16 mouse cellular contexts compared by ENCODE assay signal in the genomic region with DNA sequence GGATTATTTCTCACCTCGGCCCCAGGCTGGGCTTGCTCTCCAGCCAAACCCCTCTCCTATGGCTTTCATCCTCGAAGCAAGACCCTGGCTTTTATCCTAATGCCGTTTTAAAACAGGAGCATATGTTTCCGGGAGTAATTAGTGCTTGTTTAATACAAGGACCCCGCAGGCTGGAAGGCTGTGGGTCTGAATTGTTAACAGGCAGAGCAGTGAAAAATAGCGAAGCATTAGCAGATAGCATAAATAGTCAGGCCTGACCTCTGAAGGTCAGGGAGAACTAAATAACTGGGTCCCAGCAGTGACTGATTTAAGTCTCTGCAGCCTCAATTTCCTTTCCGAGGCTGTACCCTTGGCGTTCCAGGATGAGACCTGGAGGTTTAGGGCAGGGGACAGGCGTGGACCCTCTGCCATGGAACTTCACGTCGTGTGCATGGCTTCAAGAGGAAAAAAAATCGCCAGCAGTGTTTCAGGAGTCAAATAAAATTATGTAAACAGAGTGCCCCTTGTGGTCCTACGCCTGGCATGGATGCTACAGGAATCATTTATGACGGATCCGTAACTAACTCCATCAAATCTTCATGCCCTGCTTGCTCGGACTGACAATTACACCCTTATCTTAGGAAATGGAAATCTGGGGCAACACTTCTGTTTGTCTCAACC.
DNase-seq lines count a peak whose midpoint lies in the region; ATAC-seq lines count a peak whose summit lies in the region.
"Had no signal": no experiment of that assay in that cellular context is flagged by ENCODE, and none has a peak within 500 bp of the region (broad histone marks: within the 10 kb centered on the region; RNA-seq: fewer than 3 reads in every experiment).

No protein-coding gene starts in this region.

- H3K4me2 ChIP-seq in neural tube, embryonic 11.5 days (ENCODE audit: low read depth): no peak overlapping the region
- no peak overlapping the region for H3K4me2 ChIP-seq in forebrain, embryonic 12.5 days
- H3K4me2 ChIP-seq: intestine, embryonic 15.5 days; lung, embryonic 15.5 days had no signal

- WGBS in neural tube, embryonic 11.5 days: 14% methylated on average over 16 of the region's 16 CpGs
- WGBS in forebrain, embryonic 12.5 days: 14% methylated on average over 16 of the region's 16 CpGs
- WGBS in limb, embryonic 10.5 days: 14% methylated on average over 16 of the region's 16 CpGs

- no peak overlapping the region for H3K9ac ChIP-seq in neural tube, embryonic 11.5 days (ENCODE audit: low read length)
- no peak overlapping the region for H3K9ac ChIP-seq in forebrain, embryonic 12.5 days
- H3K9ac ChIP-seq: intestine, embryonic 15.5 days; lung, embryonic 15.5 days had no signal

- peaks cover 11% of the 10 kb centered on the region for H3K4me1 ChIP-seq in neural tube, embryonic 11.5 days (ENCODE audit: control insufficient read depth, insufficient read depth, low read length)
- peaks cover 20% of the 10 kb centered on the region for H3K4me1 ChIP-seq in forebrain, embryonic 12.5 days
- H3K4me1 ChIP-seq in limb, embryonic 10.5 days: peaks cover 45% of the 10 kb centered on the region
- H3K4me1 ChIP-seq: intestine, embryonic 15.5 days; lung, embryonic 15.5 days; megakaryocyte, embryonic 14.5 days had no signal

- H3K36me3 ChIP-seq in neural tube, embryonic 11.5 days (ENCODE audit: control insufficient read depth, insufficient read depth, low read length): no peaks in the 10 kb centered on the region
- H3K36me3 ChIP-seq in forebrain, embryonic 12.5 days (replicated peaks): no peaks in the 10 kb centered on the region
- H3K36me3 ChIP-seq in limb, embryonic 10.5 days: no peaks in the 10 kb centered on the region
- H3K36me3 ChIP-seq: intestine, embryonic 15.5 days; lung, embryonic 15.5 days had no signal

- 0 out of 2 replicates have a peak, but pooled peaks cover 3% of the 10 kb centered on the region for H3K27me3 ChIP-seq in neural tube, embryonic 11.5 days (ENCODE audit: control insufficient read depth, insufficient read depth, low read length)
- peaks cover 17% of the 10 kb centered on the region; the same call in 1 of the 2 replicates for H3K27me3 ChIP-seq in forebrain, embryonic 12.5 days
- H3K27me3 ChIP-seq in limb, embryonic 10.5 days (ENCODE audit: low read depth, poor library complexity, severe bottlenecking): no peaks in the 10 kb centered on the region
- H3K27me3 ChIP-seq: intestine, embryonic 15.5 days; lung, embryonic 15.5 days had no signal

- no peak for DNase-seq in neural tube, embryonic 11.5 days (ENCODE audit: low spot score)
- DNase-seq in neural tube, embryonic 10.5 days (ENCODE audit: extremely low spot score, low spot score): no peak
- DNase-seq in limb, embryonic 10.5 days (ENCODE audit: low spot score): peak; percentile 45
- DNase-seq in layer of hippocampus, postnatal 10 days (ENCODE audit: low spot score in 2 of 2): no peak
- no peak for DNase-seq in layer of hippocampus, adult 8-10 months (ENCODE audit: low spot score in 2 of 2)
- no peak for DNase-seq in left cerebral cortex, adult 18-20 months (ENCODE audit: low spot score in 2 of 2)
- DNase-seq: adrenal gland, postnatal 14 days; cerebellum, postnatal 10 days; heart, adult 11 months; heart, postnatal 10 days; kidney, postnatal 10 days had no signal

- no peaks in the 10 kb centered on the region for H3K9me3 ChIP-seq in neural tube, embryonic 11.5 days (ENCODE audit: control insufficient read depth, low read length)
- H3K9me3 ChIP-seq in forebrain, embryonic 12.5 days: no peaks in the 10 kb centered on the region
- H3K9me3 ChIP-seq in limb, embryonic 10.5 days (replicated peaks): no peaks in the 10 kb centered on the region
- H3K9me3 ChIP-seq: intestine, embryonic 15.5 days; lung, embryonic 15.5 days; megakaryocyte, embryonic 14.5 days had no signal

- H3K27ac ChIP-seq in neural tube, embryonic 11.5 days (ENCODE audit: low read depth, low read length): peak overlapping the region; percentile 47; the same call in 1 of the 2 replicates
- H3K27ac ChIP-seq in forebrain, embryonic 12.5 days: 0 out of 2 replicates have a peak overlapping the region, but pooled peaks have one; percentile 36
- peak overlapping the region; percentile 72 for H3K27ac ChIP-seq in limb, embryonic 10.5 days
- H3K27ac ChIP-seq: intestine, embryonic 15.5 days; left cerebral cortex, adult 2 months; lung, embryonic 15.5 days had no signal

- H3K4me3 ChIP-seq in neural tube, embryonic 11.5 days (ENCODE audit: low read depth, low read length): no peak overlapping the region
- no peak overlapping the region for H3K4me3 ChIP-seq in forebrain, embryonic 12.5 days (replicated peaks)
- H3K4me3 ChIP-seq in limb, embryonic 10.5 days: no peak overlapping the region
- H3K4me3 ChIP-seq: intestine, embryonic 15.5 days; left cerebral cortex, adult 2 months; lung, embryonic 15.5 days; megakaryocyte, embryonic 14.5 days had no signal

- ATAC-seq in neural tube, embryonic 11.5 days (ENCODE audit: insufficient read depth, low FRiP score, low TSS enrichment): peak; percentile 33; the same call in 1 of the 2 replicates
- ATAC-seq in forebrain, embryonic 12.5 days (ENCODE audit: low FRiP score): 0 out of 2 replicates have a peak, but pooled peaks have one; percentile 14
- ATAC-seq: intestine, embryonic 15.5 days had no signal
